In the genomic region with DNA sequence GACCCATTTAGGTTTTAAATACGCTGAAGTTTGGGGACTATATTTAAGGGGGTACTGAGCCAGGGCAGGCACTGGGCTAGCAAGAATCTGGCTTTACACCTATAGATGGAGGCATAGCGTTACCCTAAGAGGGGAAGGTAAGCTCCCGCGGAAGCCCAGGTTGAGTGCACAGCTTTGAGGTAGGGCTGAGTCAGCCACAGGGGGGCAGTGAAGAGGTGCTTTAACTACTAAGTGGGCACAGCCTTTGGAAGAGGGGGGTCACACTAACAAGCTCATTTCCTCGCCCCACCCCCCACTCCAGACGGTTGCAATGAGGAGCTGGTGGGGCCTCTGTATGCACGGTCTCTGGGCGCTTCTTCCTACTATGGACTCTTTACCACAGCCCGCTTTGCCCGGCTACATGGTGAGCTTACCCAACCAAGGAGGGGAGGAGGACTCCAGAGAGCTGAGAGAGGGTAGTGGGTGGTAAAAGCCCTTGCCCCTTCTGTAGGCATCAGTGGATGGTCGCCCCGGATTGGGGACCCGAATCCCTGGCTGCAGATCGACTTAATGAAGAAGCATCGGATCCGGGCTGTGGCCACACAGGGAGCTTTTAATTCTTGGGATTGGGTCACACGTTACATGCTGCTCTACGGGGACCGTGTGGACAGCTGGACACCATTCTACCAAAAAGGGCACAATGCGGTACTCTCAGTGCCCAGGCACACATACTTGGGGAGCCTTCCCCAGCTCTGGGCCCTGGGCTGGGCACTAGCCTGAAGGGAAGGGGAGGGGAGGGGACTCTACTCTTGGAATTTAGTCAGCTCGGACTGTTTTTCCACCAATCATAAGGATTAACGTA, we compare ENCODE assay signal across 8 mouse cellular contexts. TPM values are rescaled to one million over a fixed set of nuclear protein-coding genes. Genes with fewer than 3 reads are reported as not detected.
DNase-seq lines count a peak whose midpoint lies in the region; ATAC-seq and TF ChIP-seq lines count a peak whose summit lies in the region.
"Had no signal": no experiment of that assay in that cellular context is flagged by ENCODE, and none has a peak within 500 bp of the region (broad histone marks: within the 10 kb centered on the region; RNA-seq: fewer than 3 reads in every experiment).

No protein-coding gene starts in this region.

- peak overlapping the region; percentile 91 for H3K4me2 ChIP-seq in CH12.LX (ENCODE audit: insufficient read depth, low read depth, poor library complexity, severe bottlenecking)
- peak overlapping the region; percentile 50; the same call in 1 of the 2 replicates for H3K4me2 ChIP-seq in embryonic facial prominence, embryonic 15.5 days (replicated peaks)
- peak overlapping the region; percentile 77 for H3K4me2 ChIP-seq in hindbrain, embryonic 16.5 days (ENCODE audit: low read length)
- peak overlapping the region; percentile 57 for H3K4me2 ChIP-seq in midbrain, embryonic 13.5 days (replicated peaks)

- peaks cover 17 to 44% of the 10 kb centered on the region in 2 experiments for H3K36me3 ChIP-seq in CH12.LX (replicated peaks in 1 of 2; ENCODE audit: control insufficient read depth in 1 of 2, insufficient read depth in 1 of 2, low read length in 1 of 2)
- H3K36me3 ChIP-seq in embryonic facial prominence, embryonic 15.5 days = no peaks in the 10 kb centered on the region
- no peaks in the 10 kb centered on the region for H3K36me3 ChIP-seq in hindbrain, embryonic 16.5 days (ENCODE audit: control insufficient read depth, insufficient read depth, low read length)
- no peaks in the 10 kb centered on the region for H3K36me3 ChIP-seq in midbrain, embryonic 13.5 days
- H3K36me3 ChIP-seq in splenic B cell, adult 2 months (ENCODE audit: control insufficient read depth, insufficient read depth, low read length, poor library complexity, severe bottlenecking) = no peaks in the 10 kb centered on the region

- TF ChIP-seq RAD21 in CH12.LX (IDR thresholded peaks at IDR 0.05; ENCODE audit: low read depth, low read length) = peak; percentile 55

- H3K9ac ChIP-seq in CH12.LX (ENCODE audit: insufficient read depth, low read depth) = peak overlapping the region; percentile 54
- no peak overlapping the region for H3K9ac ChIP-seq in embryonic facial prominence, embryonic 15.5 days
- H3K9ac ChIP-seq in hindbrain, embryonic 16.5 days (ENCODE audit: low read depth, low read length) = peak overlapping the region; percentile 79
- 0 out of 2 replicates have a peak overlapping the region, but pooled peaks have one; percentile 60 for H3K9ac ChIP-seq in midbrain, embryonic 13.5 days (replicated peaks)

- intact Hi-C loops in left cerebral cortex, postnatal 14 days (cut with DNase I) = loop anchor here (10.0 kb wide), 1 partner anchor 52 kb away; no protein-coding TSS in a partner anchor

- H3K4me3 ChIP-seq in CH12.LX (replicated peaks in 1 of 3; ENCODE audit: low read depth in 2 of 3, low read length in 2 of 3, poor library complexity in 1 of 3) = peak overlapping the region; percentile 61 to 79 (median 68)
- H3K4me3 ChIP-seq in embryonic facial prominence, embryonic 15.5 days (replicated peaks) = peak overlapping the region; percentile 32; the same call in 1 of the 2 replicates
- peak overlapping the region; percentile 55 for H3K4me3 ChIP-seq in hindbrain, embryonic 16.5 days (ENCODE audit: low read length)
- H3K4me3 ChIP-seq in midbrain, embryonic 13.5 days (replicated peaks) = peak overlapping the region; percentile 39

- TF ChIP-seq EP300 in CH12.LX (IDR thresholded peaks at IDR 0.05; ENCODE audit: low read length) = no peak; the same call in 1 of the 2 replicates

- TF ChIP-seq CTCF in CH12.LX (conservative IDR thresholded peaks at IDR 0.05 in 1 of 2, IDR thresholded peaks at IDR 0.05 in 1 of 2; ENCODE audit: low read depth in 2 of 2, low read length in 2 of 2) = peak; percentile 51 to 94; a peak in 3 of 4 replicates

- peak; percentile 85 for DNase-seq in CH12.LX (ENCODE audit: extremely low read depth)
- DNase-seq in R1 (ENCODE audit: low read depth, low spot score) = peak; percentile 68
- DNase-seq in left cerebral cortex, postnatal 14 days (ENCODE audit: low spot score in 2 of 2) = peak; percentile 68 to 85
- peak; percentile 85 for DNase-seq in splenic B cell, adult 2 months (ENCODE audit: low read depth, low spot score)

- H3K4me1 ChIP-seq in CH12.LX (ENCODE audit: control insufficient read depth in 1 of 2, insufficient read depth in 2 of 2) = peaks cover 9 to 65% of the 10 kb centered on the region in 2 experiments
- peaks cover 60% of the 10 kb centered on the region for H3K4me1 ChIP-seq in embryonic facial prominence, embryonic 15.5 days
- H3K4me1 ChIP-seq in hindbrain, embryonic 16.5 days (ENCODE audit: control insufficient read depth, insufficient read depth, low read depth, low read length) = peaks cover 53% of the 10 kb centered on the region
- H3K4me1 ChIP-seq in midbrain, embryonic 13.5 days (replicated peaks) = peaks cover 60% of the 10 kb centered on the region

- TF ChIP-seq POLR2A in CH12.LX (IDR thresholded peaks at IDR 0.05; ENCODE audit: low read depth, low read length) = peak; percentile 25; the same call in 1 of the 2 replicates

- H3K79me2 ChIP-seq in CH12.LX (replicated peaks; ENCODE audit: control insufficient read depth, extremely low read depth, insufficient read depth, poor library complexity, severe bottlenecking) = peaks cover 12% of the 10 kb centered on the region

- no peaks in the 10 kb centered on the region for H3K9me3 ChIP-seq in CH12.LX (replicated peaks; ENCODE audit: low read length)
- H3K9me3 ChIP-seq in embryonic facial prominence, embryonic 15.5 days (replicated peaks) = no peaks in the 10 kb centered on the region
- no peaks in the 10 kb centered on the region for H3K9me3 ChIP-seq in hindbrain, embryonic 16.5 days (ENCODE audit: control insufficient read depth, low read length)
- no peaks in the 10 kb centered on the region for H3K9me3 ChIP-seq in midbrain, embryonic 13.5 days

- in situ Hi-C loops in CH12.LX (cut with MboI; ENCODE audit: low pct_ligation_motif_present, low pct_unique_long_range_greater_than_20kb, low sequenced_read_pairs) = no loop called here

- ATAC-seq in embryonic facial prominence, embryonic 15.5 days (ENCODE audit: insufficient number of reproducible peaks, low FRiP score, low TSS enrichment, low read depth) = no peak
- peak; percentile 26 for ATAC-seq in hindbrain, embryonic 16.5 days
- ATAC-seq in midbrain, embryonic 13.5 days = no peak

- H3K27me3 ChIP-seq in CH12.LX (replicated peaks) = no peaks in the 10 kb centered on the region
- peaks cover 46% of the 10 kb centered on the region for H3K27me3 ChIP-seq in embryonic facial prominence, embryonic 15.5 days
- H3K27me3 ChIP-seq in hindbrain, embryonic 16.5 days (replicated peaks; ENCODE audit: control insufficient read depth, insufficient read depth, low read length) = peaks cover 6% of the 10 kb centered on the region
- peaks cover 64% of the 10 kb centered on the region for H3K27me3 ChIP-seq in midbrain, embryonic 13.5 days
- peaks cover 2% of the 10 kb centered on the region; the same call in 1 of the 2 replicates for H3K27me3 ChIP-seq in splenic B cell, adult 2 months (ENCODE audit: control insufficient read depth, insufficient read depth, low read length, poor library complexity, severe bottlenecking)

- dilution Hi-C loops in CH12.LX (cut with MboI; ENCODE audit: extremely low pct_ligation_motif_present, extremely low pct_unique_long_range_greater_than_20kb, low sequenced_read_pairs) = no loop called here

- 27% methylated on average over 22 of the region's 22 CpGs for WGBS in embryonic facial prominence, embryonic 15.5 days
- 20% methylated on average over 22 of the region's 22 CpGs for WGBS in hindbrain, embryonic 16.5 days
- 20% methylated on average over 22 of the region's 22 CpGs for WGBS in midbrain, embryonic 13.5 days

- peak overlapping the region; percentile 85 for H3K27ac ChIP-seq in CH12.LX (ENCODE audit: insufficient read depth, low read depth)
- H3K27ac ChIP-seq in embryonic facial prominence, embryonic 15.5 days (replicated peaks) = no peak overlapping the region
- peak overlapping the region; percentile 83 for H3K27ac ChIP-seq in hindbrain, embryonic 16.5 days (ENCODE audit: low read depth, low read length)
- no peak overlapping the region for H3K27ac ChIP-seq in midbrain, embryonic 13.5 days

RNA-seq across cellular contexts. Expression of a gene that starts 1.9 kb away (rescaled TPM):
- total RNA-seq in CH12.LX (2012; rRNA removed) (29.6 and 58.7 TPM in 2 replicates), CH12.LX (2014; rRNA removed) (14.1 and 17.2 TPM in 2 replicates)
- 12.3 TPM in 2 replicates for polyA plus RNA-seq in CH12.LX (2012; ENCODE audit: insufficient read length, low read depth)
- polyA plus RNA-seq in embryonic facial prominence, embryonic 15.5 days (2015; fragmentation: Nextera tagmentation; extraction: Ambion mirVana) = 0.24 and 0.50 TPM in 2 replicates
- 0.32 and 0.60 TPM in 2 replicates for polyA plus RNA-seq in hindbrain, embryonic 16.5 days (2015; fragmentation: Nextera tagmentation; extraction: Ambion mirVana)
- total RNA-seq in left cerebral cortex, postnatal 14 days (2021) = under 1 TPM; 0.19 to 0.26 TPM
- polyA plus RNA-seq in midbrain, embryonic 13.5 days (2015; fragmentation: Nextera tagmentation; extraction: Ambion mirVana) = 0.19 and 0.38 TPM in 2 replicates
- total RNA-seq: hematopoietic stem cell, adult 5-6 weeks had no signal

RNA-seq across cellular contexts. Expression of a gene that starts 6.0 kb away (rescaled TPM):
- 16.3 and 20.3 TPM in 2 replicates for total RNA-seq in CH12.LX (2012; rRNA removed)
- total RNA-seq in CH12.LX (2014; rRNA removed) = 2.8 and 2.9 TPM in 2 replicates
- polyA plus RNA-seq in CH12.LX (2012; ENCODE audit: insufficient read length, low read depth) = 3.7 and 5.0 TPM in 2 replicates
- polyA plus RNA-seq in embryonic facial prominence, embryonic 15.5 days (2015; fragmentation: Nextera tagmentation; extraction: Ambion mirVana) = 27.2 and 28.7 TPM in 2 replicates
- 9.3 and 9.5 TPM in 2 replicates for polyA plus RNA-seq in hindbrain, embryonic 16.5 days (2015; fragmentation: Nextera tagmentation; extraction: Ambion mirVana)
- total RNA-seq in left cerebral cortex, postnatal 14 days (2021) = 10 to 100 TPM in 1 of 2 experiments, 1 to 10 TPM in 1; 7.7 to 10.2 TPM
- 7.3 and 8.1 TPM in 2 replicates for polyA plus RNA-seq in midbrain, embryonic 13.5 days (2015; fragmentation: Nextera tagmentation; extraction: Ambion mirVana)
- total RNA-seq: hematopoietic stem cell, adult 5-6 weeks had no signal

RNA-seq across cellular contexts. Expression of a gene that starts 6.8 kb away (rescaled TPM):
- total RNA-seq in CH12.LX (2012; rRNA removed) = 15.6 and 16.7 TPM in 2 replicates
- 3.6 and 4.4 TPM in 2 replicates for total RNA-seq in CH12.LX (2014; rRNA removed)
- polyA plus RNA-seq in CH12.LX (2012; ENCODE audit: insufficient read length, low read depth) = 17.9 and 19.5 TPM in 2 replicates
- 2.0 and 2.2 TPM in 2 replicates for polyA plus RNA-seq in embryonic facial prominence, embryonic 15.5 days (2015; fragmentation: Nextera tagmentation; extraction: Ambion mirVana)
- 8.7 and 11.2 TPM in 2 replicates for polyA plus RNA-seq in hindbrain, embryonic 16.5 days (2015; fragmentation: Nextera tagmentation; extraction: Ambion mirVana)
- total RNA-seq in left cerebral cortex, postnatal 14 days (2021) = 100 to 1,000 TPM; 124 to 128 TPM
- 1.3 and 1.5 TPM in 2 replicates for polyA plus RNA-seq in midbrain, embryonic 13.5 days (2015; fragmentation: Nextera tagmentation; extraction: Ambion mirVana)
- total RNA-seq: hematopoietic stem cell, adult 5-6 weeks had no signal

RNA-seq across cellular contexts. Expression of a gene that starts 21.4 kb away (rescaled TPM):
- total RNA-seq in CH12.LX (2012; rRNA removed) = 3.1 and 4.7 TPM in 2 replicates
- total RNA-seq in CH12.LX (2014; rRNA removed) = 1.2 and 2.1 TPM in 2 replicates
- polyA plus RNA-seq in CH12.LX (2012; ENCODE audit: insufficient read length, low read depth) = 8.7 and 10.5 TPM in 2 replicates
- 11.1 and 11.9 TPM in 2 replicates for polyA plus RNA-seq in embryonic facial prominence, embryonic 15.5 days (2015; fragmentation: Nextera tagmentation; extraction: Ambion mirVana)
- 56.9 and 60.3 TPM in 2 replicates for polyA plus RNA-seq in hindbrain, embryonic 16.5 days (2015; fragmentation: Nextera tagmentation; extraction: Ambion mirVana)
- total RNA-seq in left cerebral cortex, postnatal 14 days (2021) = 10 to 100 TPM; 49.0 to 49.5 TPM
- polyA plus RNA-seq in midbrain, embryonic 13.5 days (2015; fragmentation: Nextera tagmentation; extraction: Ambion mirVana) = 29.8 and 31.6 TPM in 2 replicates
- total RNA-seq: hematopoietic stem cell, adult 5-6 weeks had no signal

RNA-seq across cellular contexts. Expression of a gene that starts 49.1 kb away (rescaled TPM):
- total RNA-seq in CH12.LX (2012; rRNA removed) = 11.1 and 15.3 TPM in 2 replicates
- total RNA-seq in CH12.LX (2014; rRNA removed) = 8.5 and 8.7 TPM in 2 replicates
- 10.8 and 12.1 TPM in 2 replicates for polyA plus RNA-seq in CH12.LX (2012; ENCODE audit: insufficient read length, low read depth)
- 16.5 and 18.7 TPM in 2 replicates for polyA plus RNA-seq in embryonic facial prominence, embryonic 15.5 days (2015; fragmentation: Nextera tagmentation; extraction: Ambion mirVana)
- 30.0 and 32.4 TPM in 2 replicates for polyA plus RNA-seq in hindbrain, embryonic 16.5 days (2015; fragmentation: Nextera tagmentation; extraction: Ambion mirVana)
- 10 to 100 TPM; 32.4 TPM for total RNA-seq in left cerebral cortex, postnatal 14 days (2021)
- 17.6 and 17.7 TPM in 2 replicates for polyA plus RNA-seq in midbrain, embryonic 13.5 days (2015; fragmentation: Nextera tagmentation; extraction: Ambion mirVana)

Comparison
In these comparisons a context has a peak if more than half of its experiments do, and no peak if none do; other contexts are left out.
1. H3K27ac ChIP-seq: peak in CH12.LX (single experiment) and hindbrain, embryonic 16.5 days (single experiment); none in embryonic facial prominence, embryonic 15.5 days (single experiment) and midbrain, embryonic 13.5 days (single experiment).
2. Peak in every context shown above with its lines, with median percentiles within 50 percentile points of each other: DNase-seq, H3K4me2 ChIP-seq and H3K4me3 ChIP-seq.